Mouse (Mus musculus) heart, postnatal 4 days (tissue): ENCODE data around the gene Sesn2. TPM values are rescaled to one million over a fixed set of nuclear protein-coding genes. Genes with fewer than 3 reads are reported as not detected.
"Not testable (repeated sequence)": the region's sequence is repeated elsewhere in the genome, so short reads cannot be mapped to it uniquely, and the experiment has no call there.

ENCODE experiments used
- DNase-seq: peaks from one replicate; pipeline ENCODE4 v3.0.0; 2021
- total RNA-seq, 2 experiments: library from RNA; stranded (reverse); gene quantifications; 2 replicates each; pipeline ENCODE4 v1.2.3; 2021

The Sesn2 gene
- total RNA-seq, 2 experiments from 2014 or later: 3.9 to 4.2 TPM

DNA sequence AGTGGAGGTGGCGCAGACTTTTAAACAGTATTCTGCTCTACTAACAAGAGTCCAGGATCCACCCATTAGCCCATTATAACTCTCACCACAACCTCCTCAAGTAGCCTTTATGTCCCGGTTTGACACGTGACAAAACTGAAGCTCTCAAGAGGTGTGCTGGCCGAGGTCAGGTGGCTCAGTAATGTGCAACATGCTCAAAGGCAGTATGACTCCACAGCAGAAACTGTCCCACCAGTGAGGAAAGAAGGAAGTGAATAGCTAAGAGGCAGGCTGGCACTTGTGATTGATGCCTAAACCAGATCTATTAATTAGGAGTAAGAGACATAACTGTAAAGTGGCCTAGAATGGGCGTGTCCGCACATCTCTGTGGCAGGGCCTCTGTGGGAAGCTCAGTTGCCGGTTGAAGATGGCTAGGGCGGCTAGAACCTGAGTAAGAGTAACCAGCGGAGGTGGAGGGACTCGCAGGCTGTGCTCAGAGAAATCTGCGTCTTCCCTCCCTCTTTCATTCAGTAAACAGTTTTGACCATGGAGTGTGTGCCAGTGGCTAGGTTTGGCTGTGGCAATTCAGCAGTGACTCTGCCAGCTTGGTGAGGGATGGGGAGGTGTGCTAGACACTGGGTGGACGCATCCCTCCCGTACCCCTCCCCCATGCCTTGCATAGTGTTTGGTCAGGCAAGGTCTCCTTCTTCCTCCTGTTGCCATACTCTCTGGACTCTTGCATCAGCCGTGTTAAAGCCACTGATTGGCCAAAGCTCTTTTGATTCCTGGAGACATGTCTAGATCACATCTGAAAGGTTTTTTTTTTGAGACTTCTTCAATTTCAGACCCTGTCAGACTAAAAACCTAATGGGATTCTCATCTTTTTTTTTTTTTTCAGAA lies 3.3 kb upstream of the Sesn2 start:
- no peak for DNase-seq

DNA sequence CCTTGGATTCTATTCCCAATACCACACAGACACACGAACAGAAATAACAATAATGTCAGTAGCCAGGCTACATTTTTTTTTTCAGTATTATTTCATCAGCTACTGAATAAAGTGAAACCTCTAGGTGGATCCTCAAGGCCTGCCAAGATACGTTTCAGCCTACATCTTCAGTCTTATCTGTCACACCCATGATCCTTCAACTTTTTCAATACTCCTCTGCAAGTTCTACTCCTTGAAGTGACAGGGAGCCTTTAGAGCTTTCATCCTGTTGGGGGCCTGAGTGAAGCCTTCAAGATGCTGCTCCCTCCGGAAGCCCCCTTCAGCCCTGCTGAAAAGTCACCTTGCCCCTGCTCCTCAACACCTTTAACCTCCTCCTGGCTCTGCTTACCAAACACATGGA lies 1.8 kb upstream of the Sesn2 start:
- no peak for DNase-seq

DNA sequence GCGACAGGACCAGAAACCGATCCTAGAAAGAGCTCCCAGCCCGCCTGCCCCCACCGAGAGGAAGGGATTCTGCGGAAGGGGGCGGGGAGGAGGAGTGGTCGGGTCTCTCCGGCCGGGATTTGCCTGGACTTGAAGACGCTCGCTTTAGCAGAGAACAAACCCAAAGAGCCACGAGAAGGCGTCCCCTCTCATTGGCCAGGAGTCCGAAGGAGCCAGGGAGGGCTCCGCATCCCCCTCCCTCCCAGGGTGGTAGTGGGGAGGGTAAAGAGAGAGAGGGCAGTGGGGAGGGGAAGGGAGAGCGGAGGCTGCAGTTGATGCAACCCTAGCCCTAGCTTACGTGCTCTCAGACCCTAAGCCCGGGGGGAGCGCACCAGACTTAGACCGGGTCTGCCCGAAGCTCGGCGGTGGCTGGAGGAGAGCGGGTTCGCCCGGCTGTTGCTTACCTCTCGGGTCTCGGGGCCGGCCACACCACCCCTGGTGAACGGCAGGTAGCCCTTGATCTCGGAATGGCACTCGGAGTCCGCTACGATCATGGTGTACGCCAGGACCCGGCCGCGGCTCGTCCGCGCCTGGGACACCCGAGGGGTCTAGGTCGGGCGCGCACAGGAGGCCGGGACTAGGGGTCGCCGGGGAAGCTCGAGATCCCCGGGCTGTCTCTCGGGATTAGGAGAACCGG lies 542 bp downstream of the Sesn2 start:
- DNase-seq: peak; percentile 81

DNA sequence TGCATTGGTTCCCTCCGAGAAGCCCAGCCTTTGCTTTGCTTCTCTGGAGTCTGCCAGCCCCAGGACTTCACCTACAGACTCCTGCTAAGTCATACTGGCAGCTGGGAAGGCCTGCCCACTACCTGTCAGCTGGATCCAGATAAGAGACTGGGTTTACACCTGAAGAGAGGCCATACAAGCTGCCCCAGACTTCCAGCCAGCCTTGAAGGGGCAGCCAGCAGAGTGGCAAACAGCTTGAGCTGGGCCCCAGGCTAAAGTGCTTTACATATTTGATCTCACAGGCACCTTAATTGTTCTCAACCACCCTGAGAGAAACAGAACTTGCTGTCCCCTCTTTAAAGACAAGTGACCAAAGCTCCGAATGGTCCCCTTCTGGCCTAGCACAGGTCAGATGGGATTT lies 3.1 kb downstream of the Sesn2 start:
- no peak for DNase-seq

DNA sequence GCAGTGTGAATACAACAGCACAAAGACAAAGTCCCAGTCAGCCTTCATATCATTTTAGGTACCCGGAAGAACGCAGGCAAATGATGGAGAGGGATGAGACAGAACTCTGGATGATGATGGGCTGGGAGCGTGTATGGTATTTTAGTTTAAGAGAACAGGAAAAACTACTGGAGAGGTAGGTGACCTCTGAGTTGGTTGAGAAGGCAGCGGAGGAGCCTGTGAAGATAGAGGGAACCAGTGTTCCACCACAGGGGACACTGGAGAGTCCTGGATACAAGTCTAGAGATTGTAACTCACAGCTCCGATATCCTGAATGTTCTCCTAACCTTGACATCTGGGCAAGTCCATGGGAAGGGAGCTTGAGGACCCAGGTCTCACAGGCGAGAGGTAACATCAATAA lies 4.1 kb downstream of the Sesn2 start:
- no peak for DNase-seq

DNA sequence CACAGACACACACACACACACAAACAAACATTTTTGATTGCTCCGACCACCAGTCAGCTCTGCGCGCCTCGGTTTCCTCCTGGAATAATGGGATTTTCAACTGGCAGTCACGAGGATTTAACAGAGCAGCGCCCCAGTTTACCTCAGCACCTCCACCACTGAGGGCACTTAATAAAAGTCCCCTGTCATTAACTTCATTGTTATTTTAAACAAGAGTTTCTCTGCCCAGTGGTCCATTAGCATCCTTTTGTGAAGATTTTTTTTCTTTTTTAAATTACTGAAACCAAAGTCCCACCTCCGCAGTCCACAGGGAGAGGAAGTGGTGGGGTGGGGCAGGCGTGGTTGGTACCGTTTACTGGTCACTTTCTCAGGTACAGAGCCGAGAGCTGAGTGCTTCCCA lies 4.5 kb downstream of the Sesn2 start:
- DNase-seq: no peak

DNA sequence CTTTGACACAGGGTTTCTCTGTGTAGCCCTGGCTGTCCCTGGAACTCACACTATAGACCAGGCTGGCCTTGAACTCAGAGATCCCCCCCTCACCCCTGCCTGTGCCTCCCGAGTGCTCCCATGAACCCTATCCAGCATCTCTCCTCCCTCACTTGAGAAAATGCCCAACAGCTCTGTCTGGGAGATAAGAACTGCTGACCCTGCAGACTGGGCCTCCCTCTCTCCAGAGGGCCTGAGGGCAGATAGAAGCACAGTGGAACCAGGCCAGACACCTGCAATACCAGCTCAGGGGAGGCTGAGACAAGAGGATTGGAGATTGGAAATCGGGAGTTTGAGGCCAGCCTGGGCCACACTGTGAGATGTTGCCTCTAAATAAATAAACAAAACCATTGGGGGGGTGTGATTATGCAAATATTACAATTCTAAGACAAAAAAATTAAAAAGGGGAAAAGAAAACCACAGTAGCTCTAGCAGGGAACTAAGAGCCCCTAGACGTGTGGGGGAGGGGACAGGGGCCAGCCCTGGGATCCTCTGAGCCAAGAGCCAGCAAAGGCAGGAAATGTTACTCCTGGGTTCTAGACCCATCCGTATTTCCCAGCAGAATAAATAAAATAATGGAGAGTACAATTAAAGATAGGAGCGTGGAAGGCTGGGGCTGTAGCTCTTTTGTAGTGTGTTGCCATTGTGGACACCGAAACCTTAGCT lies 5.1 kb downstream of the Sesn2 start:
- DNase-seq: no peak

DNA sequence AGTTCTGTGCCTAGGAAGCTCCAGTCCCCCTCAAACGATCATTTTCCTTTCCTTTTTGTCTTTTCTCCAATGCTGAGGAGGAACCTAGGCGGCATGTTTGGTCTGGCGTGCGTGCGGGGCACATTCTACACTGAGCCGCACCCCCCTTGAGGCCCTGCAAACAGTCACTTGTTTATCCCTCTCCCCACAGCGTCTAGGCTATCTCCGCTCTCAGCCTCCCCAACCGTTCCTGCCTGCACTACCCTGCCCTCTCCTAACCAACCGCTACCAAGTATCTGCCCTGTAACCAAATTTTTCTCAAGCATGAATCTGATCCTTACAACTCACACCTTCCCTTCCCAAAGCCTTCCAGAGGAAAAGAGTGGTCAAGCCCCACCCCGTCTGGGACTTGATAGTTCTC lies 7.0 kb downstream of the Sesn2 start:
- no peak for DNase-seq

DNA sequence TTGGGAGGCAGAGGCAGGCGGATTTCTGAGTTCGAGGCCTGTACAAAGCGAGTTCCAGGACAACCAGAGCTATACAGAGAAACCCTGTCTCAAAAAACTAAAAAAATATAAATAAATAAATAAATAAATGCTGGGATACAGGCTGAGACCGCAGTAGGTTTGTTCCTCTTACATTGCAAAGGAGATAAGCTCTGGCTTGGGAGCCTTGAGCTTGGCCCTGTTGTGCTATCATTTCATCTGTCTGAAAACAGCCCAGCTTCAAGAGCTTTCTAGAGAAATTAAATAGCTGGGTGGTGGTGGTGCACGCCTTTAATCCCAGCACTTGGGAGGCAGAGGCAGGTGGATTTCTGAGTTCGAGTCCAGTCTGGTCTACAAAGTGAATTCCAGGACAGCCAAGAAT lies 8.7 kb downstream of the Sesn2 start:
- DNase-seq: no peak

DNA sequence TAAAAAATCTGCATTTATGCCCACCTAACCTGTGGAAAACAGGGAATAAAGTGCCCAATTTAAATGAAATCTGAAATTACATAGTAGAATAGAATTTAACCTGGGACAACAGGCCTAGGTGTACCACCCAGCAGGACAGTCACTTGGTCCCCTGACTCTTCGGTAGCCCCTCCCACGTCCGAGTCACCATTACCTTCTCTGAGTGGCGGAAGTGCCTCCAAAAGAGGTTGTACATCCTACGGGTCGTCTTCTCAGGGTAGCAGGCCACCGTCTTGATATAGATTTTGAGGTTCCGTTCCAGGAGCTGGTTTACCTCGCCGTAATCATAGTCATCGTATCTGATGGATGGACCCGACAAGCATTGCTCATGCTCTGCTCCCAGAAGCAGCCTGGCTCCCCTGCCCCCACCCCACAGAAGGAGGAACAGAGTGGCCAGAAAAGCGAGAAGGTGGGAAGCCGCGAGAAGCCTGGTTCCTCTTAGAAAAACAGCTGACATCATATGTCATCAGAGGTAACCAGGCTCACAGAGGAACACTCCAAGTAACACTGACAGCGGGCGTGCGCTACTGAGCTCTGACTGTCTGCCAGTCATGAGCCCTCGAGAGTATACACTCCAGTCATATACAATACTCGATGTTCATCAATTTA lies 15.9 kb downstream of the Sesn2 start:
- DNase-seq: no peak

DNA sequence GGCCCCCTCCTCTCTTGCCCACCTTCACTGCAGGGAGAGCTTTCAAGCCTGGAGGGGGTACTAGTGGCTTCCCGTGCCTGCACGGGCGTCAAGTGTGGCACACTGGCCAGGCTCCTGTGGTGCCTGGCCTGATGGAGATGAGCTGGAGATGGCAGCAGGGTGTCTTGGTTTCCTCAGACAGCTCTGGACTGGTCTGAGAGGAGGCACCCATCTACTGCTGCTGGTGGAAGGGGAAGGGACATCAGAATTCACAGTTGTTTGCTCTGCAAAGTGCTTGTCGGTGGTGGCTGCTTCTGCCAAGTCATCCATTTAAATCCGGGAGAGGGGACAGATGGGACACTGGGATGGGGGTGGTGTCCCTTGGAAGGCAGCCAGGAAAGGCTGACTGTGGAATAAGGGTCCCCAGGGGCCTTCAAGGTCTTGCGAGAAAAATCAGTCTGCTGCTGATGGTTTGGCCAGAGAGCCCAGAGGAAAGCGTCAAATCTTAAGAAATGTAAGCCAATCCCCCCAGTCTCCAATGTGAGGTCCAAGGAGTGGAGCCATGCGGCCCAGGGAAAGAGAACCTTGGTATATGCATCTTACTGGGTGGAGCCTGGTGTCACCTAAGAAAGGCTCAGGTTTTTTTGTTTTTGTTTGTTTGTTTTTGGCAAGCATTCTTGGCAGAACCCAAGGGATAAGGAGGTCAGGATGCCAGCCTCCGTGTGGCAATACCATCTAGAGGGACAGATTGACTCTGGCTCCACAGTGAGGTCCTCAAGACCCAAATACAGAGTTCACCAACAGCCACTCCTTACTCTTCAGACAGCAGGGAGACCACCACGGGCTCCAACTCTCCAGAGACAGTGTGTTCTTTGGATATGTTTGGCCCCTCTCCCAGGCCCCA lies 17.9 kb downstream of the Sesn2 start:
- DNase-seq: peak; percentile 74

DNA sequence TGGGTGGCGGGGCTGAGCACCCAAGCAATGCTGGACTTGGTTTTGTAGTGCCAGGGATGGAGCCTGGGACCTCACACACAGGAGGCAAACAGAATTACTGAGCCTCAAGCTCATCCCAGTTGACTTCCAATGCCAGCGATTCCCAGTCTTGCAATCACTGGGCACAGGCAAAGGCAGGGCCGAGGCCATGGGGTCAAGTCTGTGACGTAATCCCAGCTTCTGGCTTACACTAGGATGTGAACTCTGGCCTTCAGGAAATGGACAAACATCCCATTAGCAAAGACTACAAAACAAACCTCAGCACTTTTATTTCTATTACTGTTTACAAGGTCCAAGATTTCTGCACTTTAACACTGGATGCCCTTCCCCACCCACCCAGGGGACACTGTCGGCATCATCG lies 18.6 kb downstream of the Sesn2 start:
- DNase-seq: no peak

DNA sequence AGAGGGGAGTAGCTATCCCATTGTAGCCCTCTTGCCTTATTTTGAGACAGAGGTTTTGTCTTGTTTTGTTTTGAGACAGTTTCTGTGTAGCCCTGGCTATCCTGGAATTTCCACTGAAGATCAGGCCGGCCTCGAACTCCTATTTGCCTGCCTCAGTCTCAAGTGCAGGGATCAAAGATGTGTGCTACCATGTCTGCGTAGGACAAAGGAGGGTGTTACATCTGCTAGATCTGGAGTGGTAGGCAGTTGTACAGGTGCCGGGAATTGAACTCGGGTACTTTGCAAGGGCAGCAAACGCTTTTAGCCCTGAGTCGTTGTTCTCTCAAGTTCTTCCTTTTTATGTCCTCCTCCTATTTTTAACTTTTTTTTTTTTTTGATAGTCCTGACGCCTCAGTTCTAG lies 19.2 kb downstream of the Sesn2 start:
- DNase-seq: no peak

DNA sequence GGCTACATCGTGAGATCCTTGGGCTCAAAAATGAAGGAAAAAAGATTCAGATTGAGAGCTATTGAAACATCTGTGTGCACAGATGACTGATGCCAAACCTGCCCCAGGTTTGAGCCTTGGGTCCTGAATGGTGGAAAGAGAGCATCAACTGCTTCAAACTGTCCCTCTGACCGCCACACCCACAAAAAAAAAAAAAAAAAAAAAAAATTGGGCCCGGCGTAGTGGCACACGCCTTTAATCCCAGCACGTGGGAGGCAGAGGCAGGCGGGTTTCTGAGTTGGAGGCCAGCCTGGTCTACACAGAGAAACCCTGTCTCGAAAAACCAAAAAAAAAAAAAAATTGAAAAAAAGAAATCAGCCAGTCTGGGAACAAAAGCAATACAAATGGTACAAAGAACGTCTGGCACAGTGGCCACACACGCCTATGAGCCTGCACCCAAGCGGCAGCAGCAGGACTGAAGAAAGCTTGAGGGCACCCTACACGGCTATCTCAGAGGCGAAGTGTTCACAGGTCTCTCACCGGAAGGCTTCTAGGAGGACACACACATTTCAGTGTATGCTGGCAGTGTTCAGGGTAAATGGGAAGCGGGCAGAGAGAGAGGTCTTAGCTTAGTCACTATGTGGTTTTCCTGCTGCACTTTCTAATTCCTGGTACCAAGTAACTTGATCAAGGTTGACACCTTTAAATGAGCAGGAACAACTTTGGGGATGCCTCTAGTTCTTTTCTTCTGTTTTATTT lies 19.9 kb downstream of the Sesn2 start:
- no peak for DNase-seq

DNA sequence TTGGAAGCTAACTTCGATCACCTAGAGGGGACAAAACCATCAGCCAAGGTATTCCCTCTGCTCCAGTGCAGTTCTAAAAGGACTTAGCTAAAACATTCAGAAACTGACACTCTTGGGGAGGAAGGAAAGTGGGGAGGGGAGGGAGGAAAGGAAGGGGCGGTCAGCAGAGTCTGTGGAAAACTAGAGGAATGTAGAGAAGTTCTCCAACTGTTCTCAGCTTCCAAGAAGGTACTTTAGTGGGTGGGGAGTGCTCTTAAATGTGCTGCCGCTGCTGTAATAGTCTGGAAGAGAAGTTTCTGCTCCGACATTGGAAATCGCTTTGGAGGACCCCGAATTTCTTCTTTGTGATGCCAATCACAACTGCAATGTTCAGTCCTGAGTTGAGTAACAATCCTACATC lies 21.3 kb downstream of the Sesn2 start:
- DNase-seq: no peak

DNA sequence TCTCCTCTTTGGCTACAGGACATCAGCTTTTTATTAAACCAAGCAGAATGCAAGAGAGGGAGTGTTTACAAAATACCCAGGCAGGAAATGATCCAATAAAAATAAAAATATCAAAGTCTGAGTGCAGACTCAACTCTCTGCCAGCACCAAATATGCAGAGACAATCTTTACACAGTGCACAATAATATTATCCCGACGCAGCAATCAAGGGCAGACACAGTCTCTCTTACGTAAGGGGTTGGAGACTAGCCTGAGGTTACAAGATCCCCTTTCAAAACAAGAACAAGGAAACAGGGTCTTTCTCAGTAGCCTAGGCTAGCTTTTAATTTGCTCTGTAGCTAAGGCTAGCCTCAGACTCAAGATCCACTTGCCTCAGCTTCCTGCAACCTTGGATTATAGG lies 21.8 kb downstream of the Sesn2 start:
- no peak for DNase-seq

DNA sequence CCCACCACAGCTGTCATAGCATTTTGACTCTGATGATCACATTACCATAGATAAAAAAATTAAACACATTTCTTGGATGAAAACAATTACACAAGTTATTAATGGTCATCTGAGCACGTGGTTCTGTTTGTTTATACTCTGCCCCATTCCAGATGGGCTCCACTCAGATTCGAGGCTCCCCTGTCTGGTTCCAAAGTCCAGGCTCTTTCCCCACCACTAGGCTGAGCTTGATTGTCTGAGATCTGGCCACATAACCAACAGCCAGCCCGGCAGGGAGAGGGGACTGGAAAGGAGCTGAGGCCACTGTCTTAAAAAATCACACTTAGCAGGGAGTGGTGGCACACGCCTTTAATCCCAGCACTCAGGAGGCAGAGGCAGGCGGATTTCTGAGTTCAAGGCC lies 25.5 kb downstream of the Sesn2 start:
- DNase-seq: no peak

DNA sequence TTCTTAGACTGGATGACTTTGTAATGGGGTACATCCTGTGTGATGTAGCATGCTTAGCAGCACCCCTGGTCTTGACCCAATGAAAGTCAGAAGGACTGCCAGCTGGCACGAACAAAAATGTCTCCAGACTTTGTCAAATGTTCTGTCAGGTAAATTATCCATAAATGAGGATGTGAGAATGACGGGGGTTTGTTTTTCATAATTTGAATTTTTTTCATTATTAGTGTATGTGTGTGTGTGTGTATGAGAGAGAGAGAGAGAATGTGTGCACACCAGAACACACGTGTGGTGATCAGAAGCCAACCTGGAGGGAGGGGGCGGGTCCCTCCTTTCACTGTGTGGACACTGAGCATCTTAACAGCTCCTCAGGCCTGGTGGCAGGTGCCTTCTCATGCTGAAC lies 26.1 kb downstream of the Sesn2 start:
- no peak for DNase-seq

DNA sequence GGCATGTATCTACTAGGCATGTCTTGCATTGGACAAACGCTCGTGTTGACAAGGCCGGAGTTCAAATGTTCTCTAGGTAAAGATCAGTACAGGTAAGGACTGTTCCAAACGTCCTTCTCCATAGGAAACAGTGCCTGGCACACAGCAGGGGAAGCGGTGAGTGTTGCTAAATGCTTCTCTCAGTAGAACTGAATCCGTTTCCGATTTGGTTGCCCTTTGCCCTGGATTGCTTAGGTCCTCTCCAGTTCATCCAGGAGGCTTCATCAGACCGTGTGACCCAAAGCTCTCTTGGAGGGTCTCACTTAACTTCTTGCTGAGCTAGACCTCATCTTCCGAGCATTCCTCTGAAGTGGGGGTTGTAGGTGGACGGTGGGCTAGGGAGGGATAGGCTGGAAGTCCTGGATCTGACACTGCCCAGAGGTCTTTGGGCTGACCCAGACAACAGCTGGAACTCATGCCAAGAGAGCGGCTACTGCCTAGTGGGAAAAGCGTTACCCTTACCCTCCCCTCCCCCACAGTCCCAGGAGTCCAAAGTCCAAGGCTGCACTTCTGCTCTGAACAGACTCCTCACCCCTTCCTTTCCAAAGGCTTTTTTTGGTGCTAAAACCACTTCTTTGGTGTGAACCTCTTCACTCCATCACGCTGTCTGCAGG lies 27.2 kb downstream of the Sesn2 start:
- DNase-seq: no peak

DNA sequence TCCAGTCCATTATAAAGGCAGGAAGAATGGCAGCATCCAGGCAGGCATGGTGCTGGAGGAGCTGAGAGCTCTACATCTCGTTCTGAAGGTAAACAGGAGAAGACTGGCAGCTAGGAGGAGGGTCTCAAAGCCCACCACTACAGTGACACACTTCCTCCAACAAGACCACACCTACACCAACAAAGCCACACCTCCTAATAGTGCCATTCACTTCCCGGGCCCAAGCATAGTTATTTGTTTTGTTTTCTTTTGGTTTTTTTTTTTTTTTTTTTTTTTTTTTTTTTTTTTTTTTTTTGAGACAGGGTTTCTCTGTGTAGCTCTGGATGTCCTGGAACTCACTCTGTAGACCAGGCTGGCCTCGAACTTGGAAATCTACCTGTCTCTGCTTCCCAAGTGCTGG lies 28.2 kb downstream of the Sesn2 start:
- DNase-seq: not testable (repeated sequence)

DNA sequence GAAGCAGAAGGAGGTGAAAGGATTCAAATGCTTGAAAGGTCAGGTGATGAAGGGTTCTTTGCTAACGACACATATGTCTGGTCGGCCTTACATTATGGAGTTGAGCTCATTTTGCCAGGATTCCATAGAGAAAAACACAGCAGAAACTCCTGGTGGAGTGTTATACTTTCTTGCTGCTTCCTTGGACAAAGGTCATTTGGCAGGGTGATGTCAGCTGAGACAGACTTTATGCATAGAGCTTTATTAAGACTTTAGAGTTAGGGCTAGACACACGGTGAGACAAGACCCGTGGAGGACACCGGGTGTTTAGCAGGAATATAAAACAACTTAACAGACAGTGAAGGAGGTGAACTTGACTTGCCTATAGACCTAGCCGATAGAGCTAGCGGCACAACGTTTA lies 32.5 kb downstream of the Sesn2 start:
- DNase-seq: no peak
